Mouse (Mus musculus) cortical plate, adult 2 months (tissue): ENCODE measurements at regions not wholly inside any gene's neighbourhood (a gene's known extent, or its start where the extent isn't known, plus 50 kb on each side); places are given as distances from the start of the nearest gene placed in this dataset.

Experiments
- CTCF ChIP-seq: fragments of 200-500 bp; IDR thresholded peaks from 2 replicates; pipeline ENCODE4 v1.5.1; 2011; ENCODE audit warnings: mild to moderate bottlenecking, control low read depth, low read length; ENCODE audit not compliant: insufficient read depth; ENCODE audit errors: extremely low read depth
- POLR2A ChIP-seq: fragments of 200-500 bp; IDR thresholded peaks from 2 replicates; pipeline ENCODE4 v1.6.1; 2011; ENCODE audit warnings: mild to moderate bottlenecking, low read length, control low read depth; ENCODE audit not compliant: insufficient read depth; ENCODE audit errors: extremely low read depth

DNA sequence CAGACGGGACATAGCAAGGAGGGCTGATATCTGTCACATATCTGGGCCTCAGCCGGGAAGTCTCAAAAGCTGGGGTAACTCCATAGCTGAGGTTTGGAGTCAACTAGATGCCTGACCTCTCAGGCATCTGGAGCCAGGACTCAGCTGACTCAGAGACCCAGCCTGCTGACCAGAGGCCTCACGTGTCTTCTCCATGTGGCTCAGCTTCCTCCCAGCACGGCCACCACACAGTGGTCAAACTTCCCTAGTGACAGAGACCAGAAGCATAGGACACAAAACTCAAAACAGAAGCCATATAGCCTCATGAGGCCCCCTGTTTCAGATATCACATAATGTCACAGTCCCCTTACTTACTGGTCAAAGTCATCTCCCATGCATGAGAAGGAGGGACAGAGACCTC, 73.1 kb downstream of the Tomm20 start:
- TF ChIP-seq CTCF (no peak), POLR2A (no peak)
